In the genomic region with DNA sequence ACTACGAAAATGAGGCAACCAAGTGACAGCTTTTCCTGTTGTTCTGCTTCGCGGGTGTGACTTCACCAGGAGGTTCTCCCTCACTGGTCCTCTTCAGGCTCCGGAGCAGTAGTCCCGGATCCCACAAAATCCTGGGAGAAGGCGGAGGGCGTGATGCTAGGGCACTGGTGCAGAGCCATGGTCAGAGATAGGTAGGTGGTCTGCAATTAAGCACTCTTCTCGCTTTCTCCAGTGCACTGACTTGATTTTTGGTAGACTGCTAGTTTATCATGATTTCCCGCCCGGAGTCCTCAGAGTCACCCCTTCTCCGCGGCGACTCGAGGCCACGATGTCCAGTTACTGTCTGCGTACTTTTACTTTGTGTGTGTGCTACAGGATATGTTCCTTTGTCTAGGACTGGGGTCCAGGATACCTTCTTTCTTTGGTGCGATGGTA, we compare ENCODE assay signal across 9 mouse cellular contexts. TPM values are rescaled to one million over a fixed set of nuclear protein-coding genes. Genes with fewer than 3 reads are reported as not detected.
DNase-seq lines count a peak whose midpoint lies in the region; ATAC-seq and TF ChIP-seq lines count a peak whose summit lies in the region.
"Had no signal": no experiment of that assay in that cellular context is flagged by ENCODE, and none has a peak within 500 bp of the region (broad histone marks: within the 10 kb centered on the region; RNA-seq: fewer than 3 reads in every experiment).

No protein-coding gene starts in this region.

- peaks cover 13% of the 10 kb centered on the region for H3K4me1 ChIP-seq in midbrain, embryonic 10.5 days
- H3K4me1 ChIP-seq in midbrain, postnatal 0 days (ENCODE audit: insufficient read depth, low read length): no peaks in the 10 kb centered on the region
- no peaks in the 10 kb centered on the region; the same call in 1 of the 2 replicates for H3K4me1 ChIP-seq in limb, embryonic 12.5 days (replicated peaks)
- 0 out of 2 replicates have a peak, but pooled peaks cover 7% of the 10 kb centered on the region for H3K4me1 ChIP-seq in stomach, embryonic 15.5 days

- 0 out of 2 replicates have a peak, but pooled peaks cover 2% of the 10 kb centered on the region for H3K9me3 ChIP-seq in midbrain, embryonic 10.5 days (replicated peaks)
- H3K9me3 ChIP-seq in midbrain, postnatal 0 days (ENCODE audit: low read length): no peaks in the 10 kb centered on the region
- no peaks in the 10 kb centered on the region for H3K9me3 ChIP-seq in limb, embryonic 12.5 days
- no peaks in the 10 kb centered on the region for H3K9me3 ChIP-seq in stomach, embryonic 15.5 days

- no peak for TF ChIP-seq CTCF in midbrain, postnatal 0 days (IDR thresholded peaks at IDR 0.05)

- no peak overlapping the region for H3K9ac ChIP-seq in midbrain, postnatal 0 days (replicated peaks; ENCODE audit: low read length, poor library complexity, severe bottlenecking)
- H3K9ac ChIP-seq in limb, embryonic 12.5 days (replicated peaks): no peak overlapping the region
- no peak overlapping the region for H3K9ac ChIP-seq in stomach, embryonic 15.5 days

- H3K36me3 ChIP-seq in midbrain, embryonic 10.5 days: no peaks in the 10 kb centered on the region
- no peaks in the 10 kb centered on the region for H3K36me3 ChIP-seq in midbrain, postnatal 0 days (ENCODE audit: insufficient read depth, low read length)
- H3K36me3 ChIP-seq in limb, embryonic 12.5 days: no peaks in the 10 kb centered on the region
- no peaks in the 10 kb centered on the region for H3K36me3 ChIP-seq in stomach, embryonic 15.5 days

- no peak overlapping the region for H3K27ac ChIP-seq in midbrain, embryonic 10.5 days (replicated peaks)
- H3K27ac ChIP-seq in midbrain, postnatal 0 days (ENCODE audit: low read depth, low read length): no peak overlapping the region
- no peak overlapping the region for H3K27ac ChIP-seq in limb, embryonic 12.5 days
- H3K27ac ChIP-seq in stomach, embryonic 15.5 days: no peak overlapping the region

- peaks cover 91% of the 10 kb centered on the region for H3K27me3 ChIP-seq in midbrain, embryonic 10.5 days (ENCODE audit: low read depth, poor library complexity, severe bottlenecking)
- H3K27me3 ChIP-seq in midbrain, postnatal 0 days (ENCODE audit: insufficient read depth, low read length): peaks cover 76% of the 10 kb centered on the region
- peaks cover 79% of the 10 kb centered on the region for H3K27me3 ChIP-seq in limb, embryonic 12.5 days
- H3K27me3 ChIP-seq in stomach, embryonic 15.5 days (replicated peaks): peaks cover 35% of the 10 kb centered on the region

- DNase-seq in cerebellum, postnatal 14 days: peak; percentile 28 to 42
- DNase-seq in cerebellum, adult 9-11 months: no peak
- no peak for DNase-seq in midbrain, embryonic 10.5 days (ENCODE audit: low spot score)
- no peak for DNase-seq in midbrain, postnatal 0 days (ENCODE audit: low spot score)
- no peak for DNase-seq in right cerebral cortex, postnatal 14 days
- DNase-seq: adrenal gland, adult 8-10 months had no signal

- H3K4me3 ChIP-seq in midbrain, embryonic 10.5 days: peak overlapping the region; percentile 36
- no peak overlapping the region for H3K4me3 ChIP-seq in midbrain, postnatal 0 days (ENCODE audit: low read depth, low read length)
- peak overlapping the region; percentile 18; the same call in 1 of the 2 replicates for H3K4me3 ChIP-seq in limb, embryonic 12.5 days (replicated peaks)
- H3K4me3 ChIP-seq in stomach, embryonic 15.5 days (replicated peaks): peak overlapping the region; percentile 15; the same call in 1 of the 2 replicates

- no peak overlapping the region for H3K4me2 ChIP-seq in midbrain, postnatal 0 days (ENCODE audit: low read depth, low read length, poor library complexity, severe bottlenecking)
- peak overlapping the region; percentile 32 for H3K4me2 ChIP-seq in limb, embryonic 12.5 days
- peak overlapping the region; percentile 42 for H3K4me2 ChIP-seq in stomach, embryonic 15.5 days

- no peak for ATAC-seq in midbrain, postnatal 0 days (ENCODE audit: low FRiP score)
- no peak for ATAC-seq in limb, embryonic 12.5 days (ENCODE audit: insufficient number of reproducible peaks, insufficient read depth, low FRiP score, low TSS enrichment, low read depth)
- no peak for ATAC-seq in stomach, embryonic 15.5 days (ENCODE audit: insufficient read depth, low FRiP score, low read depth)
- no peak for ATAC-seq in granulocyte monocyte progenitor cell, adult 5-6 weeks (replicated peaks; ENCODE audit: poor library complexity, severe bottlenecking)

- 17% methylated on average over 17 of the region's 17 CpGs for WGBS in midbrain, embryonic 10.5 days
- 21% methylated on average over 17 of the region's 17 CpGs for WGBS in midbrain, postnatal 0 days
- WGBS in limb, embryonic 12.5 days: 17% methylated on average over 17 of the region's 17 CpGs
- 14% methylated on average over 17 of the region's 17 CpGs for WGBS in stomach, embryonic 15.5 days

RNA-seq across cellular contexts. Expression of a gene that starts 4.9 kb away (rescaled TPM):
- polyA plus RNA-seq in midbrain, embryonic 10.5 days (2016; fragmentation: Nextera tagmentation; extraction: Ambion mirVana): not detected in 2 replicates
- total RNA-seq in midbrain, postnatal 0 days (2014; rRNA removed): 0.09 and 1.6 TPM in 2 replicates
- polyA plus RNA-seq in midbrain, postnatal 0 days (2015; fragmentation: Nextera tagmentation; extraction: Ambion mirVana): not detected in 2 replicates
- 1.2 TPM in 2 replicates for polyA plus RNA-seq in limb, embryonic 12.5 days (2016; fragmentation: Nextera tagmentation; extraction: Ambion mirVana)
- polyA plus RNA-seq in stomach, embryonic 15.5 days (2015; fragmentation: Nextera tagmentation; extraction: Ambion mirVana): 0.94 and 1.5 TPM in 2 replicates
- total RNA-seq in granulocyte monocyte progenitor cell, adult 5-6 weeks (2014; fragmentation: Nextera tagmentation): 12.8 and 15.1 TPM in 2 replicates
- total RNA-seq in granulocyte monocyte progenitor cell, adult 5-6 weeks (2017): 8.3 and 9.1 TPM in 2 replicates

RNA-seq across cellular contexts. Expression of a gene that starts 20.9 kb away (rescaled TPM):
- 10.6 and 11.4 TPM in 2 replicates for polyA plus RNA-seq in midbrain, embryonic 10.5 days (2016; fragmentation: Nextera tagmentation; extraction: Ambion mirVana)
- total RNA-seq in midbrain, postnatal 0 days (2014; rRNA removed): 4.5 and 62.6 TPM in 2 replicates
- 6.9 TPM in 1 of 2 replicates, not detected in the other for polyA plus RNA-seq in midbrain, postnatal 0 days (2015; fragmentation: Nextera tagmentation; extraction: Ambion mirVana)
- 24.8 and 50.4 TPM in 2 replicates for polyA plus RNA-seq in limb, embryonic 12.5 days (2016; fragmentation: Nextera tagmentation; extraction: Ambion mirVana)
- 4.9 and 13.3 TPM in 2 replicates for polyA plus RNA-seq in stomach, embryonic 15.5 days (2015; fragmentation: Nextera tagmentation; extraction: Ambion mirVana)
- 13.4 TPM in 1 of 2 replicates, not detected in the other for total RNA-seq in granulocyte monocyte progenitor cell, adult 5-6 weeks (2014; fragmentation: Nextera tagmentation)
- 1,444 and 2,588 TPM in 2 replicates for total RNA-seq in granulocyte monocyte progenitor cell, adult 5-6 weeks (2017)

RNA-seq across cellular contexts. Expression of a gene that starts 21.2 kb away (rescaled TPM):
- polyA plus RNA-seq in midbrain, embryonic 10.5 days (2016; fragmentation: Nextera tagmentation; extraction: Ambion mirVana): 9.4 and 9.7 TPM in 2 replicates
- 112 and 321 TPM in 2 replicates for total RNA-seq in midbrain, postnatal 0 days (2014; rRNA removed)
- not detected in 2 replicates for polyA plus RNA-seq in midbrain, postnatal 0 days (2015; fragmentation: Nextera tagmentation; extraction: Ambion mirVana)
- polyA plus RNA-seq in limb, embryonic 12.5 days (2016; fragmentation: Nextera tagmentation; extraction: Ambion mirVana): 21.0 and 25.9 TPM in 2 replicates
- 4.6 and 5.5 TPM in 2 replicates for polyA plus RNA-seq in stomach, embryonic 15.5 days (2015; fragmentation: Nextera tagmentation; extraction: Ambion mirVana)
- 9.6 and 80.5 TPM in 2 replicates for total RNA-seq in granulocyte monocyte progenitor cell, adult 5-6 weeks (2014; fragmentation: Nextera tagmentation)
- 2,021 and 2,596 TPM in 2 replicates for total RNA-seq in granulocyte monocyte progenitor cell, adult 5-6 weeks (2017)

RNA-seq across cellular contexts. Expression of a gene that starts 26.7 kb away (rescaled TPM):
- 51.3 and 52.5 TPM in 2 replicates for polyA plus RNA-seq in midbrain, embryonic 10.5 days (2016; fragmentation: Nextera tagmentation; extraction: Ambion mirVana)
- total RNA-seq in midbrain, postnatal 0 days (2014; rRNA removed): 10.0 and 19.2 TPM in 2 replicates
- polyA plus RNA-seq in midbrain, postnatal 0 days (2015; fragmentation: Nextera tagmentation; extraction: Ambion mirVana): 2.2 and 2.5 TPM in 2 replicates
- 30.3 and 34.1 TPM in 2 replicates for polyA plus RNA-seq in limb, embryonic 12.5 days (2016; fragmentation: Nextera tagmentation; extraction: Ambion mirVana)
- 19.1 and 19.3 TPM in 2 replicates for polyA plus RNA-seq in stomach, embryonic 15.5 days (2015; fragmentation: Nextera tagmentation; extraction: Ambion mirVana)
- 56.3 and 74.3 TPM in 2 replicates for total RNA-seq in granulocyte monocyte progenitor cell, adult 5-6 weeks (2014; fragmentation: Nextera tagmentation)
- 87.0 TPM in 2 replicates for total RNA-seq in granulocyte monocyte progenitor cell, adult 5-6 weeks (2017)

RNA-seq across cellular contexts. Expression of a gene that starts 28.3 kb away (rescaled TPM):
- polyA plus RNA-seq in midbrain, embryonic 10.5 days (2016; fragmentation: Nextera tagmentation; extraction: Ambion mirVana): 64.8 and 64.9 TPM in 2 replicates
- 84.2 and 252 TPM in 2 replicates for total RNA-seq in midbrain, postnatal 0 days (2014; rRNA removed)
- polyA plus RNA-seq in midbrain, postnatal 0 days (2015; fragmentation: Nextera tagmentation; extraction: Ambion mirVana): 2.5 TPM in 1 of 2 replicates, not detected in the other
- 119 and 120 TPM in 2 replicates for polyA plus RNA-seq in limb, embryonic 12.5 days (2016; fragmentation: Nextera tagmentation; extraction: Ambion mirVana)
- polyA plus RNA-seq in stomach, embryonic 15.5 days (2015; fragmentation: Nextera tagmentation; extraction: Ambion mirVana): 36.1 and 42.9 TPM in 2 replicates
- total RNA-seq in granulocyte monocyte progenitor cell, adult 5-6 weeks (2014; fragmentation: Nextera tagmentation): 2.7 and 32.2 TPM in 2 replicates
- total RNA-seq in granulocyte monocyte progenitor cell, adult 5-6 weeks (2017): 1,459 and 1,590 TPM in 2 replicates

Comparison
In these comparisons a context has a peak if more than half of its experiments do, and no peak if none do; other contexts are left out.
1. DNase-seq: peak in cerebellum, postnatal 14 days (2 of 2); none in cerebellum, adult 9-11 months (single experiment), midbrain, embryonic 10.5 days (single experiment), midbrain, postnatal 0 days (single experiment) and right cerebral cortex, postnatal 14 days (single experiment).